Mouse (Mus musculus): ENCODE data around the gene Gprc5d. TPM values are rescaled to one million over a fixed set of nuclear protein-coding genes. Genes with fewer than 3 reads are reported as not detected.

Gene Gprc5d
- polyA plus RNA-seq, 1 experiment from 2014 or later = not detected

- no peak overlapping the region for H3K4me3 ChIP-seq
- no peak overlapping the region for H3K9ac ChIP-seq
- WGBS = 78% methylated on average over 15 of the region's 15 CpGs
- no peak overlapping the region for H3K27ac ChIP-seq (ENCODE audit: poor library complexity, severe bottlenecking)
- ATAC-seq (ENCODE audit: insufficient number of reproducible peaks, low FRiP score) = no peak
- 0 out of 2 replicates have a peak, but pooled peaks cover 4% of the 10 kb centered on the region for H3K27me3 ChIP-seq (replicated peaks)
- no peaks in the 10 kb centered on the region for H3K9me3 ChIP-seq (replicated peaks)
- no peaks in the 10 kb centered on the region for H3K36me3 ChIP-seq
- no peaks in the 10 kb centered on the region for H3K4me1 ChIP-seq (replicated peaks)
- no peak overlapping the region for H3K4me2 ChIP-seq
Observed at GRCm38 (mm10) chr6:135100787-135101472, 17.2 kb downstream of the Gprc5d start.

- H3K4me2 ChIP-seq = no peak overlapping the region
- ATAC-seq (ENCODE audit: insufficient number of reproducible peaks, low FRiP score) = no peak
- H3K27ac ChIP-seq (ENCODE audit: poor library complexity, severe bottlenecking) = no peak overlapping the region
- no peaks in the 10 kb centered on the region for H3K36me3 ChIP-seq
- H3K9ac ChIP-seq = no peak overlapping the region
- H3K4me1 ChIP-seq (replicated peaks) = no peaks in the 10 kb centered on the region
- H3K4me3 ChIP-seq = no peak overlapping the region
- 77% methylated on average over 12 of the region's 12 CpGs for WGBS
- no peaks in the 10 kb centered on the region; the same call in 1 of the 2 replicates for H3K27me3 ChIP-seq (replicated peaks)
- H3K9me3 ChIP-seq (replicated peaks) = no peaks in the 10 kb centered on the region
Observed at GRCm38 (mm10) chr6:135092798-135093470, 25.1 kb downstream of the Gprc5d start.

GRCm38 (mm10) chr6:135090661-135091060 is 27.4 kb downstream of the Gprc5d start:
- H3K9me3 ChIP-seq (replicated peaks) = no peaks in the 10 kb centered on the region
- H3K27me3 ChIP-seq (replicated peaks) = no peaks in the 10 kb centered on the region; the same call in 1 of the 2 replicates
- H3K4me2 ChIP-seq = no peak overlapping the region
- no peak overlapping the region for H3K4me3 ChIP-seq
- no peak overlapping the region for H3K9ac ChIP-seq
- no peaks in the 10 kb centered on the region for H3K4me1 ChIP-seq (replicated peaks)
- WGBS = 70% methylated on average over 4 of the region's 4 CpGs
- no peak for ATAC-seq (ENCODE audit: insufficient number of reproducible peaks, low FRiP score)
- H3K27ac ChIP-seq (ENCODE audit: poor library complexity, severe bottlenecking) = no peak overlapping the region
- H3K36me3 ChIP-seq = no peaks in the 10 kb centered on the region

GRCm38 (mm10) chr6:135089786-135090185 is 28.3 kb downstream of the Gprc5d start:
- 0 out of 2 replicates have a peak overlapping the region, but pooled peaks have one; percentile 34 for H3K4me2 ChIP-seq
- H3K36me3 ChIP-seq = no peaks in the 10 kb centered on the region
- H3K9ac ChIP-seq = no peak overlapping the region
- H3K4me1 ChIP-seq (replicated peaks) = no peaks in the 10 kb centered on the region
- no peak overlapping the region for H3K27ac ChIP-seq (ENCODE audit: poor library complexity, severe bottlenecking)
- H3K27me3 ChIP-seq (replicated peaks) = no peaks in the 10 kb centered on the region; the same call in 1 of the 2 replicates
- no peaks in the 10 kb centered on the region for H3K9me3 ChIP-seq (replicated peaks)
- no peak overlapping the region for H3K4me3 ChIP-seq
- no peak for ATAC-seq (ENCODE audit: insufficient number of reproducible peaks, low FRiP score)
- 14% methylated on average over 8 of the region's 8 CpGs for WGBS

GRCm38 (mm10) chr6:135087721-135088451 is 30.2 kb downstream of the Gprc5d start:
- H3K4me3 ChIP-seq = no peak overlapping the region; the same call in 1 of the 2 replicates
- peak overlapping the region; percentile 53 for H3K4me2 ChIP-seq
- no peak overlapping the region for H3K27ac ChIP-seq (ENCODE audit: poor library complexity, severe bottlenecking)
- ATAC-seq (ENCODE audit: insufficient number of reproducible peaks, low FRiP score) = peak; percentile 65
- 28% methylated on average over 19 of the region's 19 CpGs for WGBS
- H3K36me3 ChIP-seq = no peaks in the 10 kb centered on the region
- H3K9me3 ChIP-seq (replicated peaks) = no peaks in the 10 kb centered on the region
- no peaks in the 10 kb centered on the region for H3K4me1 ChIP-seq (replicated peaks)
- peaks cover 3% of the 10 kb centered on the region; the same call in 1 of the 2 replicates for H3K27me3 ChIP-seq (replicated peaks)
- no peak overlapping the region for H3K9ac ChIP-seq

GRCm38 (mm10) chr6:135085703-135086102 is 32.4 kb downstream of the Gprc5d start:
- no peaks in the 10 kb centered on the region for H3K9me3 ChIP-seq (replicated peaks)
- H3K36me3 ChIP-seq = no peaks in the 10 kb centered on the region
- no peak overlapping the region for H3K9ac ChIP-seq
- no peak overlapping the region for H3K4me2 ChIP-seq
- 96% methylated on average over 1 of the region's 1 CpGs for WGBS
- no peak overlapping the region for H3K27ac ChIP-seq (ENCODE audit: poor library complexity, severe bottlenecking)
- no peak overlapping the region for H3K4me3 ChIP-seq
- H3K4me1 ChIP-seq (replicated peaks) = no peaks in the 10 kb centered on the region
- peaks cover 3% of the 10 kb centered on the region; the same call in 1 of the 2 replicates for H3K27me3 ChIP-seq (replicated peaks)
- ATAC-seq (ENCODE audit: insufficient number of reproducible peaks, low FRiP score) = no peak

GRCm38 (mm10) chr6:135083991-135084502 is 34.0 kb downstream of the Gprc5d start:
- H3K27me3 ChIP-seq (replicated peaks) = peaks cover 5% of the 10 kb centered on the region
- H3K9ac ChIP-seq = no peak overlapping the region
- H3K4me1 ChIP-seq (replicated peaks) = no peaks in the 10 kb centered on the region
- WGBS = 58% methylated on average over 10 of the region's 10 CpGs
- no peak for ATAC-seq (ENCODE audit: insufficient number of reproducible peaks, low FRiP score)
- H3K27ac ChIP-seq (ENCODE audit: poor library complexity, severe bottlenecking) = no peak overlapping the region
- no peak overlapping the region for H3K4me3 ChIP-seq
- peaks cover 2% of the 10 kb centered on the region; the same call in 1 of the 2 replicates for H3K36me3 ChIP-seq
- H3K9me3 ChIP-seq (replicated peaks) = no peaks in the 10 kb centered on the region
- H3K4me2 ChIP-seq = no peak overlapping the region

- H3K9me3 ChIP-seq (replicated peaks) = no peaks in the 10 kb centered on the region
- no peak overlapping the region for H3K4me3 ChIP-seq
- 40% methylated on average over 12 of the region's 12 CpGs for WGBS
- H3K4me1 ChIP-seq (replicated peaks) = no peaks in the 10 kb centered on the region
- ATAC-seq (ENCODE audit: insufficient number of reproducible peaks, low FRiP score) = no peak
- no peak overlapping the region for H3K9ac ChIP-seq
- H3K4me2 ChIP-seq = no peak overlapping the region
- H3K27me3 ChIP-seq (replicated peaks) = peaks cover 7% of the 10 kb centered on the region
- H3K36me3 ChIP-seq = peaks cover 7% of the 10 kb centered on the region; the same call in 1 of the 2 replicates
- no peak overlapping the region for H3K27ac ChIP-seq (ENCODE audit: poor library complexity, severe bottlenecking)
Observed at GRCm38 (mm10) chr6:135078420-135078819, 39.7 kb downstream of the Gprc5d start.

- H3K27me3 ChIP-seq (replicated peaks) = peaks cover 7% of the 10 kb centered on the region
- no peaks in the 10 kb centered on the region for H3K9me3 ChIP-seq (replicated peaks)
- H3K27ac ChIP-seq (ENCODE audit: poor library complexity, severe bottlenecking) = no peak overlapping the region
- H3K4me3 ChIP-seq = no peak overlapping the region
- no peak overlapping the region for H3K9ac ChIP-seq
- WGBS = 70% methylated on average over 3 of the region's 3 CpGs
- no peaks in the 10 kb centered on the region for H3K4me1 ChIP-seq (replicated peaks)
- H3K4me2 ChIP-seq = no peak overlapping the region
- ATAC-seq (ENCODE audit: insufficient number of reproducible peaks, low FRiP score) = no peak
- H3K36me3 ChIP-seq = peaks cover 7% of the 10 kb centered on the region; the same call in 1 of the 2 replicates
Observed at GRCm38 (mm10) chr6:135076202-135076601, 41.9 kb downstream of the Gprc5d start.

- Histone ChIP-seq H3K4me1 (replicated peaks) (no peaks in the 10 kb centered on the region), H3K4me2 (no peak overlapping the region), H3K27me3 (replicated peaks) (peaks cover 10% of the 10 kb centered on the region), H3K4me3 (no peak overlapping the region), H3K27ac (ENCODE audit: poor library complexity, severe bottlenecking) (no peak overlapping the region), H3K9me3 (replicated peaks) (no peaks in the 10 kb centered on the region), H3K36me3 (peaks cover 7% of the 10 kb centered on the region; the same call in 1 of the 2 replicates), H3K9ac (no peak overlapping the region)
- ATAC-seq (ENCODE audit: insufficient number of reproducible peaks, low FRiP score) = 0 out of 2 replicates have a peak, but pooled peaks have one; percentile 18
- WGBS = 38% methylated on average over 6 of the region's 6 CpGs
Observed at GRCm38 (mm10) chr6:135074405-135074947, 43.6 kb downstream of the Gprc5d start.
